Mouse (Mus musculus): ENCODE data around the gene B3gat2.

DNA sequence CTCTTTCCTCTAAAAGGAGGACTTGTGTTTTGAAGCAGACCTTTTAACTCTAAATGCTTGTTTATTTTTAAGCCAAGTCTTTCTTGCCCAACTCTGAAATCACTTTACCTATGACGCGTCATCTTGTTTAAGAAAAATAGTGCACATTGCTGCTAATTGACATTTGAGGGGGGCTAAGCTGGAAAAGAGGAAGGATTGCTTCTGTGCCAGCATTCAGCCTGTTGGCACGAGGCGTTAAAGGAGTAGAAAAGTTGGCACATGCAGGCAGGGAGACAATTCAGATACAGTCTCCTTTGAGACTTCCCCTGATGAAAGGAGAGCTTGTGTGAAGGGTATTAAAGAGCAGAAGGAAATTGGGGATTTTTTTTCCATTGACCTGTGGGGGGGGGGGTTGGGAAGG lies 3.2 kb downstream of the B3gat2 start:
- TF ChIP-seq POLR2A (IDR thresholded peaks at IDR 0.05; ENCODE audit: low read depth, low read length) (no peak), CTCF (conservative IDR thresholded peaks at IDR 0.05; ENCODE audit: insufficient read depth, insufficient read length, low read depth, low read length) (no peak)

Data from kidney, adult 2 months (tissue).